Mouse (Mus musculus): ENCODE measurements at regions not wholly inside any gene's neighbourhood (a gene's known extent, or its start where the extent isn't known, plus 50 kb on each side); places are given as distances from the start of the nearest gene placed in this dataset.

GRCm38 (mm10) chr5:119596295-119596993 lies 74.0 kb upstream of the Tbx3 start:
- H3K9ac ChIP-seq (replicated peaks) = no peak overlapping the region
- H3K9me3 ChIP-seq (ENCODE audit: control insufficient read depth, low read length) = no peaks in the 10 kb centered on the region
- WGBS (ENCODE audit: insufficient replicate concordance) = 75% methylated on average over 19 of the region's 19 CpGs
- no peak overlapping the region for H3K4me3 ChIP-seq (ENCODE audit: insufficient read depth in 1 of 2, low read depth in 2 of 2, low read length in 2 of 2)
- TF ChIP-seq EP300 (IDR thresholded peaks at IDR 0.05; ENCODE audit: low read depth) (no peak), CTCF (IDR thresholded peaks at IDR 0.05; ENCODE audit: low read depth) (no peak)
- H3K27ac ChIP-seq = no peak overlapping the region
- no peak overlapping the region for H3K4me2 ChIP-seq (ENCODE audit: low read depth)
- no peaks in the 10 kb centered on the region for H3K4me1 ChIP-seq (replicated peaks; ENCODE audit: control insufficient read depth in 2 of 2, insufficient read depth in 2 of 2, low read length in 1 of 2)
- H3K36me3 ChIP-seq (replicated peaks; ENCODE audit: control insufficient read depth, insufficient read depth, low read depth) = no peaks in the 10 kb centered on the region
- DNase-seq (ENCODE audit: low read depth in 3 of 3, low spot score in 3 of 3) = no peak
- H3K27me3 ChIP-seq (ENCODE audit: control insufficient read depth, insufficient read depth, low read length) = no peaks in the 10 kb centered on the region
- ATAC-seq (ENCODE audit: insufficient read depth) = no peak

- H3K36me3 ChIP-seq (replicated peaks; ENCODE audit: control insufficient read depth, insufficient read depth, low read depth) = no peaks in the 10 kb centered on the region
- ATAC-seq (ENCODE audit: insufficient read depth) = no peak
- no peaks in the 10 kb centered on the region for H3K4me1 ChIP-seq (replicated peaks; ENCODE audit: control insufficient read depth in 2 of 2, insufficient read depth in 2 of 2, low read length in 1 of 2)
- no peak for DNase-seq (ENCODE audit: low read depth in 3 of 3, low spot score in 3 of 3)
- H3K9me3 ChIP-seq (ENCODE audit: control insufficient read depth, low read length) = no peaks in the 10 kb centered on the region
- no peaks in the 10 kb centered on the region for H3K27me3 ChIP-seq (ENCODE audit: control insufficient read depth, insufficient read depth, low read length)
- no peak overlapping the region for H3K4me3 ChIP-seq (ENCODE audit: insufficient read depth in 1 of 2, low read depth in 2 of 2, low read length in 2 of 2)
- H3K9ac ChIP-seq (replicated peaks) = no peak overlapping the region
- WGBS (ENCODE audit: insufficient replicate concordance) = 54% methylated on average over 8 of the region's 8 CpGs
- no peak overlapping the region for H3K4me2 ChIP-seq (ENCODE audit: low read depth)
- no peak overlapping the region for H3K27ac ChIP-seq
- TF ChIP-seq EP300 (IDR thresholded peaks at IDR 0.05; ENCODE audit: low read depth) = no peak
- no peak for TF ChIP-seq CTCF (IDR thresholded peaks at IDR 0.05; ENCODE audit: low read depth)
Observed at GRCm38 (mm10) chr5:119596994-119597391, 73.5 kb upstream of the Tbx3 start.

GRCm38 (mm10) chr5:119597530-119597929 lies 72.9 kb upstream of the Tbx3 start:
- WGBS (ENCODE audit: insufficient replicate concordance) = 66% methylated on average over 3 of the region's 3 CpGs
- H3K4me1 ChIP-seq (replicated peaks; ENCODE audit: control insufficient read depth in 2 of 2, insufficient read depth in 2 of 2, low read length in 1 of 2) = no peaks in the 10 kb centered on the region
- TF ChIP-seq EP300 (IDR thresholded peaks at IDR 0.05; ENCODE audit: low read depth) (no peak), CTCF (IDR thresholded peaks at IDR 0.05; ENCODE audit: low read depth) (no peak)
- H3K4me2 ChIP-seq (ENCODE audit: low read depth) = no peak overlapping the region
- no peak overlapping the region for H3K4me3 ChIP-seq (ENCODE audit: insufficient read depth in 1 of 2, low read depth in 2 of 2, low read length in 2 of 2)
- H3K9me3 ChIP-seq (ENCODE audit: control insufficient read depth, low read length) = no peaks in the 10 kb centered on the region
- no peaks in the 10 kb centered on the region for H3K27me3 ChIP-seq (ENCODE audit: control insufficient read depth, insufficient read depth, low read length)
- DNase-seq (ENCODE audit: low read depth in 3 of 3, low spot score in 3 of 3) (no peak), ATAC-seq (ENCODE audit: insufficient read depth) (no peak)
- no peak overlapping the region for H3K27ac ChIP-seq
- H3K9ac ChIP-seq (replicated peaks) = no peak overlapping the region
- H3K36me3 ChIP-seq (replicated peaks; ENCODE audit: control insufficient read depth, insufficient read depth, low read depth) = no peaks in the 10 kb centered on the region

GRCm38 (mm10) chr5:119598166-119598565 lies 72.3 kb upstream of the Tbx3 start:
- Histone ChIP-seq H3K9me3 (ENCODE audit: control insufficient read depth, low read length) (no peaks in the 10 kb centered on the region), H3K4me1 (replicated peaks; ENCODE audit: control insufficient read depth in 2 of 2, insufficient read depth in 2 of 2, low read length in 1 of 2) (no peaks in the 10 kb centered on the region), H3K27me3 (ENCODE audit: control insufficient read depth, insufficient read depth, low read length) (no peaks in the 10 kb centered on the region), H3K4me2 (ENCODE audit: low read depth) (no peak overlapping the region), H3K9ac (replicated peaks) (no peak overlapping the region), H3K4me3 (ENCODE audit: insufficient read depth in 1 of 2, low read depth in 2 of 2, low read length in 2 of 2) (no peak overlapping the region), H3K36me3 (replicated peaks; ENCODE audit: control insufficient read depth, insufficient read depth, low read depth) (no peaks in the 10 kb centered on the region), H3K27ac (no peak overlapping the region)
- WGBS (ENCODE audit: insufficient replicate concordance) = 68% methylated on average over 10 of the region's 10 CpGs
- ATAC-seq (ENCODE audit: insufficient read depth) = no peak
- DNase-seq (ENCODE audit: low read depth in 3 of 3, low spot score in 3 of 3) = no peak
- TF ChIP-seq CTCF (IDR thresholded peaks at IDR 0.05; ENCODE audit: low read depth) (no peak), EP300 (IDR thresholded peaks at IDR 0.05; ENCODE audit: low read depth) (no peak)

- no peaks in the 10 kb centered on the region for H3K27me3 ChIP-seq (ENCODE audit: control insufficient read depth, insufficient read depth, low read length)
- no peak overlapping the region for H3K27ac ChIP-seq
- no peaks in the 10 kb centered on the region for H3K36me3 ChIP-seq (replicated peaks; ENCODE audit: control insufficient read depth, insufficient read depth, low read depth)
- ATAC-seq (ENCODE audit: insufficient read depth) = no peak
- H3K9me3 ChIP-seq (ENCODE audit: control insufficient read depth, low read length) = no peaks in the 10 kb centered on the region
- H3K4me3 ChIP-seq (ENCODE audit: insufficient read depth in 1 of 2, low read depth in 2 of 2, low read length in 2 of 2) = no peak overlapping the region
- TF ChIP-seq EP300 (IDR thresholded peaks at IDR 0.05; ENCODE audit: low read depth) (no peak), CTCF (IDR thresholded peaks at IDR 0.05; ENCODE audit: low read depth) (no peak)
- no peak overlapping the region for H3K4me2 ChIP-seq (ENCODE audit: low read depth)
- WGBS (ENCODE audit: insufficient replicate concordance) = 76% methylated on average over 5 of the region's 5 CpGs
- no peaks in the 10 kb centered on the region for H3K4me1 ChIP-seq (replicated peaks; ENCODE audit: control insufficient read depth in 2 of 2, insufficient read depth in 2 of 2, low read length in 1 of 2)
- no peak overlapping the region for H3K9ac ChIP-seq (replicated peaks)
- no peak for DNase-seq (ENCODE audit: low read depth in 3 of 3, low spot score in 3 of 3)
Observed at GRCm38 (mm10) chr5:119601390-119601789, 69.1 kb upstream of the Tbx3 start.
